Mouse (Mus musculus) lung, postnatal 25 days (tissue): ENCODE data around the gene Zfp148.
"Not testable (repeated sequence)": the region's sequence is repeated elsewhere in the genome, so short reads cannot be mapped to it uniquely, and the experiment has no call there.

Experiments
- DNase-seq: peaks from one replicate; pipeline ENCODE4 v3.0.0; 2022; ENCODE audit warnings: low spot score

Gene Zfp148

GRCm38 (mm10) chr16:33461416-33461815 lies 80.8 kb downstream of the Zfp148 start:
- DNase-seq, result peak; percentile 7

GRCm38 (mm10) chr16:33464509-33465241 lies 84.0 kb downstream of the Zfp148 start:
- DNase-seq, result no peak

GRCm38 (mm10) chr16:33465242-33465614 lies 84.6 kb downstream of the Zfp148 start:
- no peak for DNase-seq

- DNase-seq, result no peak
These were observed 86.8 kb downstream of the Zfp148 start for GRCm38 (mm10) chr16:33467451-33467850.

GRCm38 (mm10) chr16:33469973-33470372 lies 89.3 kb downstream of the Zfp148 start:
- DNase-seq, result no peak

GRCm38 (mm10) chr16:33474381-33474780 lies 93.7 kb downstream of the Zfp148 start:
- DNase-seq, result no peak

GRCm38 (mm10) chr16:33479926-33480325 lies 99.3 kb downstream of the Zfp148 start:
- DNase-seq, result no peak

- peak; percentile 11 for DNase-seq
These were observed 100.5 kb downstream of the Zfp148 start for GRCm38 (mm10) chr16:33481148-33481547.

GRCm38 (mm10) chr16:33482309-33482708 lies 101.7 kb downstream of the Zfp148 start:
- DNase-seq, result no peak

- DNase-seq, result no peak
These were observed 107.1 kb downstream of the Zfp148 start for GRCm38 (mm10) chr16:33487709-33488108.

- no peak for DNase-seq
These were observed 113.7 kb downstream of the Zfp148 start for GRCm38 (mm10) chr16:33494374-33494773.

- no peak for DNase-seq
These were observed 127.4 kb downstream of the Zfp148 start for GRCm38 (mm10) chr16:33508082-33508481.

GRCm38 (mm10) chr16:33509231-33509630 lies 128.6 kb downstream of the Zfp148 start:
- not testable (repeated sequence) for DNase-seq

GRCm38 (mm10) chr16:33510856-33511255 lies 130.2 kb downstream of the Zfp148 start:
- not testable (repeated sequence) for DNase-seq

GRCm38 (mm10) chr16:33512555-33512954 lies 131.9 kb downstream of the Zfp148 start:
- DNase-seq, result peak; percentile 16

- no peak for DNase-seq
These were observed 136.3 kb downstream of the Zfp148 start, which contains the start of gene Slc12a8 for GRCm38 (mm10) chr16:33516807-33517565. Slc12a8 (plus strand) TSS chr16:33517328.

GRCm38 (mm10) chr16:33517627-33518026 lies 137.0 kb downstream of the Zfp148 start:
- no peak for DNase-seq

GRCm38 (mm10) chr16:33518236-33518635 lies 137.6 kb downstream of the Zfp148 start:
- no peak for DNase-seq

GRCm38 (mm10) chr16:33519916-33520568 lies 139.4 kb downstream of the Zfp148 start:
- no peak for DNase-seq

GRCm38 (mm10) chr16:33522516-33522915 lies 141.9 kb downstream of the Zfp148 start:
- no peak for DNase-seq

- DNase-seq, result no peak
These were observed 142.9 kb downstream of the Zfp148 start for GRCm38 (mm10) chr16:33523571-33523970.
